Mouse (Mus musculus): ENCODE data around the gene Prkch.

DNA sequence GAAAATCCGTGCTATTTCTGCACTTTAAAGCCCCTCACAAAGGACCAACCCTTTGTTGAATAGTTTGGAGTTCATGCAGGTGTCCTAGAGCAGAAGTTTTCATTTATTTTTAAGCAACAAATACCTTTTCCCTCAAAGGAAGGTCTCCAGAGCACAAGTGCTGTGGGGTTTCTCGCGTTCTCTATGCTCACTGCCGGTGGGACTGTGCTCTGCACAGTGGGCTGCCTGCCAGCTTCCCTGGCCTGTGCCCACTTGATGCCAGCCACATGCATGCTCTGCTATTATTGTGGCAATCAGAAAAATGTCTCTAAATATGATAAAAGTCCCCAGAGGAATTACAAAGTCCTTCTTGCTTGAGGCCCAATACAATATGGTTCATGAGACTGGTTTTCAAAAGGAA lies 87.4 kb downstream of the Prkch start:
- TF ChIP-seq CTCF (IDR thresholded peaks at IDR 0.05; ENCODE audit: control insufficient read depth, insufficient read depth, insufficient read length) (no peak), MAX (IDR thresholded peaks at IDR 0.05) (no peak), USF1 (IDR thresholded peaks at IDR 0.05; ENCODE audit: low read depth) (no peak), CEBPB (IDR thresholded peaks at IDR 0.05; ENCODE audit: low read depth) (no peak), MYOG (IDR thresholded peaks at IDR 0.05; ENCODE audit: control insufficient read depth, extremely low read depth, insufficient read length) (no peak)
